Mouse (Mus musculus): ENCODE measurements around the gene Lpo.
"Not testable (repeated sequence)": the region's sequence is repeated elsewhere in the genome, so short reads cannot be mapped to it uniquely, and the experiment has no call there.

Gene Lpo

DNA sequence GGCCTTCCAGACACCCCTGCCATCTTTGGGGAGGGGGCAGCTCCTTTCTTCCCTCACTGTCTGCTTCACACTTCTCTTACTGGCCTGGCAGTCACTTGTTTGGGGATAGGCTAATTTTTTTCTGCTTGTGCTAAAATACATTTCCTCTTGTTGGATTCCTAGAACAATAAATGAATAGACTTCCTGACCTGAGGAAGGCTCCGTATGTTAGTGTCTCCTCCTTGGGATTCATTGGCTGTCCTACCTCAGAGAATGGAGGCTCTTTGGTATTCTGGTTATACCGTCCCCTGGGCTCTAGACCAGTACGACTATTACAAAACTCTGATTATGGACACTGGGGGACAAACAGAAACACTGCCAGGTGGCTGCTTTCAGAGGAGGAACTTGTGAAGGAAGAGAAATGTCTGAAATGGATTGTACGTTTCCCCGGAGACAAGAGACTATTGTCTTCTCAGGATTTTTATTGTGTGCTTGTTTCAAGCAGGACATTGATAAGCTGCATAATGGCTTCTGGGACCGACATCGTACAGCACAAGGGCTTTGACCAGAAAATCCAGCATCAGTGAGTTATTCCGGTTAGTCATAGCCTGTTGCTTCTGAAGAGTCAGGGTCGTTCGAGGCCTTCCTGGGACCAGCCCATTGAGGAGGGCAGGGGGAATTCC is at the start of gene Lpo:
TSS of gene Lpo (minus strand) at position 51 of the 662 bp plus-strand sequence.
- no peak for DNase-seq (ENCODE audit: low read depth, low spot score)

DNA sequence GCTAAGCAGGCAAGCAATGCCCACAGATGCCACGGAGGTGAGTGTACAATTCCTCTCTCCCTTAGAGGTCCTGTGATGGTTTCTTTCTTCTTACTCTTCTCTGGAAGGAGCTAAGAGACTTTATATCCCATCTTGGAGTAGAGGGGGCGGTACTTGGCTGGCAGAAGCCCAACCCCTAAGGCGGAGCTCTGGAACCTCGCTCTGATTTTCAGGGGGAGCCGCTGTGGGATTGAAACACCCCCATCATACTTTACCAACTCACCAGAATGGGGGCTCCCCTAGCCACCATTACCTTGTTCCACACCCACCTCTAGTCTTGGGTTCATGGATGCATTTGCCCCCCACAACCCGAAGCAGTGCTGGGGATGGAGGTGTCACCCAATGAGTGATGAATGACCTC is 47.3 kb upstream of the Lpo start, which contains the start of gene Epx:
TSS of gene Epx (minus strand) at position 101 of the 400 bp plus-strand sequence.
- DNase-seq (ENCODE audit: low read depth, low spot score) = no peak

DNA sequence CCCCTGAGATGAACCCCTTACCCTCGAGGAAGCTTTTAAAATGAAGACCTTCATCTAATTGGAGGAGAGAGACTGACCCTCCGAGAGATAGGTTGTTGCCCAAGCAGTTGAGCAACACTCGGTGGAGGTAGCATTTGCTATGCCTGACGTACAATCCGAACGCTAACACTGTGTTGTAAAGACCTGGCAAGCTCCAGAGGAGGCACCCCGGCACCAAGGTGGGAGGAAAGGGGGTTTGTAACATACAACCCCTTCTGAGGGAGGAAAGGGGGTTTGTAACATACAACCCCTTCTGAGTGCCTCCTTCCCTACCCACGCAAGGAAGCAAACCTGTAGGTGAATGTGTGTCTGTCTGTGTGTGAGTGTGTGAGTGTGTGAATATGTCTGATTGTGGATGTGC is 43.7 kb upstream of the Lpo start:
- no peak for DNase-seq (ENCODE audit: low read depth, low spot score)

DNA sequence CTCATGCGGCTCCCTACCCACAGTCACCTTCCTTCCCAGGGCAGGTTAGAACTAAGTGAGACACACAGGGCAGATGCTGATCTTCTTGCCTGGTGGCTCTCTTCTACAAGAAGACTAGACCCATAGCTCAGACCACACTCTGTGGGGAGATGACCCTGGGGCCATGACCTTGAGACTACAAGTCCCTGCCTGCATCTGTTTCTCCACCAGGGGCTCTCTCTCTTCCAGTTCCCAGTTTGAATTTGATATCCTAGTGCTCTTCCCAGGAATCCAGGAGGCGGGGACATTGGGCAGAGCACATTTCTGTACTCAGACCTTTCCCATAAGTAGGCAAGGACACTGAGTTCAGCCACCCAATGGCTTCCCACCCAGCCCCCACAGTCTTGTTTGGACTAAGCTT is 42.0 kb upstream of the Lpo start:
- no peak for DNase-seq (ENCODE audit: low read depth, low spot score)

DNA sequence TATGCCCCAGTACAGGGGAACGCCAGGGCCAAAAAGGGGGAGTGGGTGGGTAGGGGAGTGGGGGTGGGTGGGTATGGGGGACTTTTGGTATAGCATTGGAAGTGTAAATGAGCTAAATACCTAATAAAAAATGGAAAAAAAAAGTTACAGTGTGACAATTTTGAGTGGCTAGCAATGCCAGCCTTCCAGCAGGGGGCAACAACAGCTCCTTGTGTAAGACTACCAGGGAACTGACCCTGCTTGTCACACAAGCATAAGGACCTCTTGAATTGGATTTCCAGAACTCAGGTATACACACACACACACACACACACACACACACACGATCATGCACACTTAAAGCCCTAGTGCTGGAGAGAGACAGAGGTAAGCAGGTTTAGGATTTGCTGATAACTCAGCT is 38.8 kb upstream of the Lpo start:
- DNase-seq (ENCODE audit: low read depth, low spot score) = not testable (repeated sequence)

DNA sequence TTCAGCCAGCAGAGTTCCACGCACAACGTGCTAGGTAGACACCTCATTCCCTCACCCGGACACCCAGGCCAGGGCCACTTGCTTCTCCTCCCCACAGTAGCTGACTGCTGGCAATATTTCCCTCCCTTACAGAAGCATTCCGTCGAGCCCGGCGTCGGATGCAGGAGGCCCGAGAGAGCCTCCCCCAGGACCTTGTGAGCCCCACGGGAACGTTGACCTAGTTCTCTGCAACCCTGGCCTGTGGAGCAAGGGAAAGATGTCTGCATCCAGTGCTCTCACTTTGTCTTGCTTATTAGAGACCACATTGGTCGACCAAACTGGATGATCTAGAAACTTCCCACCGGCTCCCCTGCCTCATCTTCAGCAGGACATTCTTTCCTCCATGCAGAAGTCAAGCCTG is 34.7 kb upstream of the Lpo start:
- no peak for DNase-seq (ENCODE audit: low read depth, low spot score)

DNA sequence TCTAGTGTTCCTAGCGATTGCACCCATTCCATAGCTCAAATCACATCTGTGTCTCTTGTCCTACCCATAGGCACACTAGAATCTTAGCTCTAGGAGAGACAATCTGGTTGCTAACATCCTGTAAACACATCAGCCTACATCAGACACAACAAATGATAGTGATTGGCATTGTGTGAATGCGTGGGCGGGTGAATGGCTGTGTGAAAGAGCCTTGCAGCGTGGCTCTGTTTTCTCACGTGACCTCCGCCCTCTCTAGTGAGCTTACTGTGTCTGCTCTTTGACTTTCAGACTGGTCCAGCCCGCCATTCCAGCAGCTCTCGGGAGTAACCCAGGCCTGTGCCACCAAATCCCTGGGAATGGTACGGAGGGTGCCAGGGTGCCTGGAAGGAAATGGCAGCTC is 32.3 kb upstream of the Lpo start:
- DNase-seq (ENCODE audit: low read depth, low spot score) = no peak

DNA sequence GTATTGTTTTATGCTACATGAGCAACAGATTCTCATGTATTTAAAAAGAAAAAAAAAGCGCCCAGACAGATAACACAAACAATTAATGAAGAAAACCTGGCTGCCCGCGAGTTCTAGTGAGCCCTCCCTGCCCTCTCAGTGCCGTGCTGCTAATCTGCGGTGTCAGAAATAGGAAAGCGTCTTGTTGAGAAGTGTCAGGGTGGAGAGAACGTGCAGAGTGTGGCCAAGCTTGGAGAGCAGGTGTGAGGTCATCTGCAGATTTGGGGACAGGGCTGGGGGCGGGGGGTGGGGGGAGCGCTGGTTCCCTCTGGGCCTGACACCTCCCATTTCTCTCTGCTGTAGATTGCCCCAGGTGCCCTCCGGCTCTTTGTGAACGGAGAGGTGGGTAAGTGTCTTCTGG is 31.2 kb upstream of the Lpo start:
- DNase-seq (ENCODE audit: low read depth, low spot score) = no peak

DNA sequence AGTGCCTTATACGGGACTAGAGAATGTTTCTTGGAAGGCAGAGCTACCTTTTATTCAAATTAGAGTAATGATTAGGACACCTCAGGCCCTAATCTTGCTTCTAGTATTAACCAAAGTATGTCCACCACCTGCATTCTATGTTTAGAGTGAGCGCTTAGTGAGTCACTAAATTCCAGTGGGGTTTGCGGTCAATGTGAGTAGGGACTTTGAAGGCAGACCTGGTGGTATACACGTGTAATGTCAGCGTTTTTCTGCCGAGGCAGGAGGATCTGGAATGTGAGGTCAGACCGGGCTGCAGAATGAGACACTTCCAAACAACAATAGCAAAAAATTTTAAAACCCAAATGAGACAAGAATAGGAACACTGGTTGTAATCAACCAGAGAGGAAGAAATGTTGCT is 26.5 kb upstream of the Lpo start:
- DNase-seq (ENCODE audit: low read depth, low spot score) = no peak

DNA sequence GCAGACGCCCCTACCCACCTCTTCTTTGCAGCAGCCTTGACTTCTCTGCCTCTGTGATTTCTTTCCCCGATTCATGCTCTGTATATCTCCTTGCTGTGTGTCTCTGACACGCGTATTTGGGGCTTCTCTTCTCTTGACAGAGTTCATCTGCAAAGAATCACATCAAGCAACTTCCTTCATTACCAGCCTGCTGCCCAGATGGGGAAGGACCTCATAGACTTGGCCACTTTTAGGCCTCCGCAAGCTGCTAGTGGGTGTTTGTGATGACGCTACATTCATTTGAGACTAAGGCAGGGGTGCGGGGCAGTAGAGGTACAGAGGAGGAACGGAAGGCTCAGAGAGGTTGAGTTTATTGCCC is 25.5 kb upstream of the Lpo start:
- no peak for DNase-seq (ENCODE audit: low read depth, low spot score)

DNA sequence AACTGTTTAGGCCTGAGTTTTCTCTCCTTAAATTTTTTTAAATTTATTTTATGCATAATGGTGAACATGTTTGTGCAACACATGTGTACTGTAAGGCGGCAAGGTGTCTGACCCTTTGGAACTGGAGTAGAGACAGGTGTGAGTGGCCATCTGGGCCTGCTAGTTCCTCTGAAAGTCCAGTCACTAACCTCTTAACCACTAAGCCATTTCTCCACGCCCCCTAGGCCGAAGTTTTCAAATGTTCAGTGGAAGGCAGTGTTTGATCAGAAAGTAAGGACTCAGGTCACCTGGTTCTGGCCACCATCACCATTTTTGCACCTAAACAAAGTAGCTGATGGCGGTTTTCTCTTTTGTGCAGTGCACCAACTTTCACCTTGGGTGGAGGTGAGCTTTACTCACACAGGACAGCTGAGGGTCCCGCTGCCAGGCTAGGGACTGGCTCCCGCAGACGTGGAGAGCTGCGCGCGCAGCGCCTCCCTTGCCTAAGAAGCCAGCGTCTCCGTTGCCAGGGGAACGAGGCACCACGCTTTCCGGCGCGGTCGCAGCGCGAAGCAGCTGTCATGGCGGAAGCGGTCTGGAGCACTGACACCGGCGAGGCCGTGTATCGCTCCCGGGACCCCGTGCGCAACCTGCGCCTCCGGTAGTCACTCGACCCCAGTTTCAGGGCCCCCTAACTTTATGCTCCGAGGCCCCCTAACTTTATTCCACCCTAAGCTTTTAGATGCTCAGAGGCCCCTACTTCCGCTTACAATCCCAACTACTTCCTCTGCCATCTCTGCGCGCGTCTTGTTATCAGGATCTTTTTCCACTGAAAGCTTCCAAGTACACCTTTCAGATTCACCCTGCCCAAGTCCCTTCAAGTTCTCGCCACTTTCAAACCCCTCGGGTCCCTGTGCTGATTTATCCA is 24.9 kb upstream of the Lpo start, which contains the start of gene Mks1:
TSS of gene Mks1 (plus strand) at position 526 of the 907 bp plus-strand sequence.
- DNase-seq (ENCODE audit: low read depth, low spot score) = peak; percentile 91

DNA sequence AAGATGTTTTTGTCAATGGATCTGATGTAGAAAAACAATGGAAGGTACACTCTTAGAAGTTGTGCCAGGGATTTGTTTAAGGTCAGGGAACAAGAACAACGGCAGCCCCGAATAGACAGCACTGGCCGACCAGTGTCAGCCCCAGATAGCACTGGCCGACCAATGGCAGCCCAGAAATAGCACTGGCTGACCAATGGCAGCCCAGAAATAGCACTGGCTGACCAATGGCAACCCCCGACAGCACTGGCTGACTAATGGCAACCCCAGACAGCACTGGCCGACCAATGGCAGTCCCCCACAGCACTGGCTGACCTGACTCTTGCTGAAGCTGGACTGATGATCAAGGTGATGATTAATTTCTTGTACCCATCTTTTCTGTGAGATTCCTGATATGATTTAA is 19.8 kb upstream of the Lpo start:
- DNase-seq (ENCODE audit: low read depth, low spot score) = no peak

DNA sequence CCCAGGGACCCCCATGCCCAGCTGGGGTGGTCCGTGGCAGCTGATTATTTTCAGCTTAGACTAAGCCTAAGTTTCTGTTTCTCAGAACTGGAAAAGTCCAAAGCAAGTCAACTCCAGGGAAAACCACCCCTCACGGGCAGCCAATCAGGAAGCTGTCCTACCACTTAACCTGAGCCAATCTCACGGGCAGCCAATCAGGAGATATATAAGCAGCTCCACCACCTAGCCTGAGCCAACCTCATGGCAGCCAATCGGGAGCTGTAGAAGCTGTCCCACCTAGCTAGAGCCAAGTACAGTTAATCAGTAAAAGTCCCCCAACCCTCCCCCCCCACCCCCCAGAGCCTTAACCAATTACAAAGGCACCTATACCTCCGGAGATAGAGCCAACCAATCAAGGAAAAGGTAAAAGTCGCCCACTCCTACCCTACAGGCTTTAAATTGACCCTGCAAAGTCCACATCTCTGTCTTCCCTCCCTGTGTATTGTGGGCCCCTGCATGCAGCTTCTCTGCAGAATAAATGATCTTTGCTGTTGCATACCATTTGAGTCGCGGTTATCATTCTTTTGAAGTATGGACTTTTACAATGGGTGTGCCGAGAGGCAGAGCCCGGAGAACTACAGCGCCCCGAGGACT is 19.0 kb upstream of the Lpo start:
- DNase-seq (ENCODE audit: low read depth, low spot score) = no peak

DNA sequence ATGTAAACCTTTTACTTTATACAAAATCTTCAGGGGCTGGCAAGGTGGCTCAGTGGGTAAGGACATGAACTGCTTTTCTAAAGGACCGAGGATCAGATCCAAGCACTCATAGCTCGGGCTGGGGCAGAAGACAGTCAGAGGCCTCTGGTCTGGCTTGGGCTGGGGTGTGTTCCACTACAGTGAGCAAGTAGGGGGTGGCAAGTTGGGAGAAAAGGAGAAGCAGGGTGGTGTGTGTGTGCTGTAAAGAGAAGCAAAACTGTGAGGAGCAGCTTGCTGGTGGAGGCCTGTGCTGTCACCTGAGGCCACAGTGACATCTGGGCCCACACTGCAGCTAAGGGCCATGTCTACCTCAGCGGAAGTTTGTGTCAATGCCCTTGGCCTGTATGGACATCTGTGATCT is 13.3 kb upstream of the Lpo start:
- DNase-seq (ENCODE audit: low read depth, low spot score) = no peak

DNA sequence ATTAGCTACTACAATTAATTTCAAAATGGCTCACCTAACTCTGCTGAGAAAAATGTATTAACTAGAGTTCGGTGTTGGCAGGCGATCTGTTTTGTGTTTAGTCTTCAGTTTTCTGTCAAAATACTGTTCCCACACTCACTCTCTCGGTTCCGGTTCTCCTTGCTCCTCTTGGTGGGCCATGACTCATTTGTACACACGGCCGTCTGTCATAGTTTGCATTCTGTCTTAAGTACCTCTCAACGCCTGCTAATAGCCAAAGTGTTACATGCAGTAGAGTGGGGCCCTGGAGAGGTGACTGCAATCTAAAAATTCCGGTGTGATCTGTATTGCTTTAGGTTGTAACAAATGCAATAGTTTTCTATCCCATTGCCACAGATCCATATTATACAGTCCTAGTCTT is 12.6 kb upstream of the Lpo start:
- DNase-seq (ENCODE audit: low read depth, low spot score) = no peak

DNA sequence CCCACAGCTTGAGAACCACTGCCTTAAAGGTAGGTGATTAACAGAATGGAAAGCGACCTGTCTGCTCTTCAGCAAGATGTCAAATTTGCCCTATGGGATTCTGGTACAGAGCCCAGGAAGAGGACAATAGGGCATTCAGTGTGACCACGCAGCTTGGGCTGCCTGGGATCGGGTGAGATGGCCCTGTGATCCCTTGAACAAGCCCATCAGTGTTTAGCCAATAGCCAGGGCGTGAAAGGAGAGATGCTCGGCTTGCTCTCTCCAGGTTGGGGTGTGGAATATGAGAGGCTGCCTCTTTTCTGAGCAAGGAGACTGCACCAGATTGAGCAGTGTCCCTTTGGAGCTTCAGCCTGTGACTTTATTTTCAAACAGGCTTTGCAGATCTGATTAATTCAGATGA is 6.6 kb downstream of the Lpo start:
- DNase-seq (ENCODE audit: low read depth, low spot score) = no peak

DNA sequence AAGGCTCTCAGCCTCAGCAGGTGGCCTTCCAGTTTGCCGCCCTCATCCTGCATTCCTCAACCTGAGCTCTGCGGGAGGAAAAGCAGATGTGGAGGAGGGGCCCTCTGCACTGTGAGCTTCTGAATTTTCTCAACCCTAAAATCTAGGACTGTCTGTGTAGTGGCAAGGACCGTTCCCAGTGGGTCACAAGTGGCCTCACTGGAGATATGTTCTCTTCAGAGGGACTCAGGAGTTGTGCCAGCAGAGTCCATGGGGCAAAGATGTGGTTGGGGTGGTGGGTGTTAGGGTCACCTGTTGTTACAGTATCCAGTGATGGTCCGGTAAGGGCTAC is 10.7 kb downstream of the Lpo start:
- peak; percentile 53 for DNase-seq (ENCODE audit: low read depth, low spot score)

DNA sequence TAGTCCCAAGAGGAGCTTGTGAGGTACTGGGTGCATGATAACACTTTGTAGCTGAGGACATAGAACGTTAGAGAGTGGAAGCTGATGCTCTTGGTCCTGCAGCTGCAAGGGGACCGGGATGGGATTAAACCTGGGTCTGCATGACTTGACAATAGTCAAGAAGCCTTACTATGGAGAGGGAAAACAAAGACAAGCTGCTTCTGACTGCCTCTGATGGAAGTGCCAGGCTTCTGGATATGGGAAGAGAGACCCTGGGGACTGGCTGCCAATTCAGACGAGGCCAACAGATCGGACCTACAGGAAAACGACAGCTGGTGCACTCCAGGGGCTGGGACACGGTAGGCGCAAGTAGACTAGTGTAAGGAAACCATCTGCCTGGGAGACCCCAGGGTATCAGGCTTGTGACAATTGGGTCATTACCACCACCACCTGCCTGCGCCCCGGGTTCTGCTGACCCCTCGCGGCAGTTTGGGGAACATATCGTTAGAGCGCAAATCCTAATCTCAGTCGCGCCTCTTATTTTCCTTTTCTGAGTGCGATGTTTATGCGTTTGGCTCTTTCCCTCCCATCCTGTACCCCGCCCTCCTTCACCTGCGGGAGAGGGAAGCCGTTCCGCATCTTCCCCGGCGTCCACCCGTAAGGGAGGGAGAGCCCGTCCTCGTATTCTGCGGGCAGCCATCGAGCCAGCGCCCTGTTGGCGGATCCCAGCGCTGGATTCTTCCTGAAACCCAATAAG is 11.2 kb downstream of the Lpo start:
- DNase-seq (ENCODE audit: low read depth, low spot score) = peak; percentile 46

DNA sequence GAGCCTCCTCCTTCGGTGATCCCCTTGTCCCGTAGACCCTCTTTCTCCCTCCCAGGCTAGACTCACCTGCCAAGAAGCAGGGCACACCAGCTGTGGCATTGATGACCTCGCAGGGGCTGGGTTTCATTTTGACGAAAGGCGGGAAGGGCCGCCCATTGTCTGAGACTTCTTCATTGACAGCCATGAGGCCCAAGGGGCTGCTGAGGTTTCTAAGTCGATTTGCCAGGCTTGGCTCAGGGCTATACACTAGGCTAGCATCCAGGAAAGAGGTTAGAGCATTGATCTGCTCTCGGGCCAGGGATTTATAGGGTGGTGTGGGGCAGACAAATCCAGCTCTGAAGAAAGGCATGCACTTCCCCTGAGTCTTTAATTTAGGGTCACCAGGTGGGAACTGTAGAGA is 13.3 kb downstream of the Lpo start:
- DNase-seq (ENCODE audit: low read depth, low spot score) = no peak

DNA sequence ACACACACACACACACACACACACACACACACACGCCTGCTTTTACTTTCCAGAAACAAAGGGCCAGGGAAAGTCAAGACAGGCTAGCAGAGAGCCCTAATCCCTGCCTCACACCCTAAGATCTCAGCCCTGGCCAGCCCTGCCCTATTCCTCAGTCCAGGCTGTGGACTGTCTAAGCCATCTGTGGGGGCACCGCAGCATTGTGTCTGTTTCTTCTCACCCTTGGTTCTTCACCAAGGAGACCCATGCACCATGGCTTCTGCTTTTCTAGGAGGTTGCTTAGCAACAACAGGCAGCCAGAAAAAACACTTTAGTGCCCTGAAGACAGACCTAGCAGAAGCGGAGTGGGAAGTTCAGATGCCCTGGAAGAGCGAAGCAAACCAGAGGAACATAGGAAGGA is 16.7 kb downstream of the Lpo start:
- no peak for DNase-seq (ENCODE audit: low read depth, low spot score)

DNA sequence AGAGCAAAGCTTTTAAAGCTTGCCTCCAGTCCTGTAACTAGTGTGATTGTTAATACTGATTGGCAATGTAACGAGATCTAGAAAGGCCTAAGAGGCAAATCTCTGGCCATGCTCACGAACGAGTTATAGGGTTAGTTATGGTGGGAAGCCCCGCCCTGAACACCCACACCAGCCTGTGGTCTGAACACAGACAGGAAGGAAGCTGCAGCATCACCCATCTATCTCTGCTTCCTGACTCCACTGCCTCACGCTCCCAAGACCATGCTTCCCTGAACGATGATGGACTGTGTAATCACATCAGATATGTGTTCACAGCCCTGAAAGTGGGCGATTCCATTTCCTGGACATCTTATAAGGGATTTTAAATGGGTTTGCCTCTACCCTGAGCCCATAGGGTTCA is 19.9 kb downstream of the Lpo start:
- DNase-seq (ENCODE audit: low read depth, low spot score) = no peak

DNA sequence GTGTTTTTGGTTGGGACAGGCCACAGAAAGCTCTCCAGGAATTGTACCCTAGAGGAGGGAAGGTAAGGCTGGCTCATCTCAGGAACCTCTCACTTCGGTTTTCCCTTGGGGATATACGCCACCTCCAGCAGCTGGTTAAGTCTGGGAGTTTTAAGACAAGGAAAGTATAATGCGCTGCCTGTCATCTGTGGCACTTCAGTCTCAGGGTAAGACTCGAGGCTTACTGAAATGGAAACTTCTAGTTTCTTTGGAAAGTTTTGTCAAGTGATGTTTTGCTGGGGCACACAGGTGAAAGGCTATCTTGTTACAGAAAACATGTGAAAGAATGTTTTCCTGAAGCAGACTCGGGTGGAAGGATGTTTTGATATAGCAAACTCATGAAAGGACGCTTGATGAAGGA is 20.7 kb downstream of the Lpo start:
- no peak for DNase-seq (ENCODE audit: low read depth, low spot score)

Data from WW6 (cell line).